Mouse (Mus musculus) heart, adult 2 months (tissue): ENCODE measurements around the gene Fig4.

ENCODE experiments used
- EP300 ChIP-seq: fragments of 200-500 bp; IDR thresholded peaks from 2 replicates; pipeline ENCODE4 v1.6.1; 2011; ENCODE audit warnings: low read depth, low read length, control low read depth; ENCODE audit not compliant: insufficient read depth
- POLR2A ChIP-seq: fragments of 200-500 bp; IDR thresholded peaks from 2 replicates; pipeline ENCODE4 v1.6.1; 2011; ENCODE audit warnings: mild to moderate bottlenecking, low read depth, low read length, control low read depth; ENCODE audit not compliant: insufficient read depth

DNA sequence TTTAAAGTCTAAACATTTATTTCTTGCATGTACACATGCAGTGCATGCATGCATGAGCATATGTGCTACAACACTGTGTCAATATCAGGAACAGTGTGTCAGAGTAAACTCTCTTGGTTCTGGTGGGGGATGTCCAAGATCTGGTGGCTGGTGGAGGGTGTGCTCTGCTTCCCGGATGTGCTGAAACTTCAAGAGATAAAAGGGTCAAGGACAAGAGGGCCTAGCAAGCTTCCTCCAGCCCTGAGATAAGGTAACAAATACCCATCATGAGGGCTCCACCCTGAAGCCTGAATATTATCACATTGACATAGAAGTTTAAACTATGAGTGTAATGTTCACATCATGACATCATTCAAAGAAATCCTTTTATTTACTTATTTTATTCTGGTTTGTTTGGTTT lies 146.4 kb downstream of the Fig4 start:
- TF ChIP-seq POLR2A, result no peak
- TF ChIP-seq EP300, result no peak
